Mouse (Mus musculus) embryonic facial prominence, embryonic 10.5 days (tissue): ENCODE measurements around the gene Slc2a6. TPM values are rescaled to one million over a fixed set of nuclear protein-coding genes. Genes with fewer than 3 reads are reported as not detected.
A peak's percentile ranks its signal among the peaks of the same experiment; 100 is the strongest.

Experiments
- DNase-seq: peaks from one replicate; pipeline ENCODE4 v3.0.0-alpha.2; 2017; ENCODE audit warnings: low spot score
- H3K27ac ChIP-seq: fragments of 300-500 bp; sonication (generic); replicated peaks from 2 replicates; pipeline ENCODE4 v1.5.1; 2016; ENCODE audit warnings: mild to moderate bottlenecking
- H3K27me3 ChIP-seq: fragments of 300-500 bp; sonication (generic); replicated peaks from 2 replicates; pipeline ENCODE4 v1.6.1; 2016; ENCODE audit warnings: low read depth, mild to moderate bottlenecking; ENCODE audit not compliant: poor library complexity, severe bottlenecking
- H3K36me3 ChIP-seq: fragments of 300-500 bp; sonication (generic); replicated peaks from 2 replicates; pipeline ENCODE4 v1.6.1; 2016; ENCODE audit warnings: mild to moderate bottlenecking, moderate library complexity
- H3K4me1 ChIP-seq: fragments of 300-500 bp; sonication (generic); 2 replicates; pipeline ENCODE4 v1.6.1; 2016
- H3K4me3 ChIP-seq: fragments of 300-500 bp; sonication (generic); 2 replicates; pipeline ENCODE4 v1.5.1; 2016; ENCODE audit warnings: mild to moderate bottlenecking, moderate library complexity
- H3K9me3 ChIP-seq: fragments of 300-500 bp; sonication (generic); 2 replicates; pipeline ENCODE4 v1.6.1; 2016; ENCODE audit warnings: mild to moderate bottlenecking
- WGBS: fragments of 180-500 bp; shearing (Covaris S2); methylation state at CpG from one replicate; pipeline ENCODE4 v1.1.7; 2016; 5-methylcytosine and 5-hydroxymethylcytosine counted together
- polyA plus RNA-seq: library from polyadenylated mRNA; unstranded; fragments of >200 nt; fragmentation: Nextera tagmentation; extraction: Ambion mirVana; gene quantifications from 2 replicates; pipeline ENCODE4 v1.2.1, GENCODE M21; 2016

Gene Slc2a6
- 1.4 and 2.3 TPM in 2 replicates for polyA plus RNA-seq

DNA sequence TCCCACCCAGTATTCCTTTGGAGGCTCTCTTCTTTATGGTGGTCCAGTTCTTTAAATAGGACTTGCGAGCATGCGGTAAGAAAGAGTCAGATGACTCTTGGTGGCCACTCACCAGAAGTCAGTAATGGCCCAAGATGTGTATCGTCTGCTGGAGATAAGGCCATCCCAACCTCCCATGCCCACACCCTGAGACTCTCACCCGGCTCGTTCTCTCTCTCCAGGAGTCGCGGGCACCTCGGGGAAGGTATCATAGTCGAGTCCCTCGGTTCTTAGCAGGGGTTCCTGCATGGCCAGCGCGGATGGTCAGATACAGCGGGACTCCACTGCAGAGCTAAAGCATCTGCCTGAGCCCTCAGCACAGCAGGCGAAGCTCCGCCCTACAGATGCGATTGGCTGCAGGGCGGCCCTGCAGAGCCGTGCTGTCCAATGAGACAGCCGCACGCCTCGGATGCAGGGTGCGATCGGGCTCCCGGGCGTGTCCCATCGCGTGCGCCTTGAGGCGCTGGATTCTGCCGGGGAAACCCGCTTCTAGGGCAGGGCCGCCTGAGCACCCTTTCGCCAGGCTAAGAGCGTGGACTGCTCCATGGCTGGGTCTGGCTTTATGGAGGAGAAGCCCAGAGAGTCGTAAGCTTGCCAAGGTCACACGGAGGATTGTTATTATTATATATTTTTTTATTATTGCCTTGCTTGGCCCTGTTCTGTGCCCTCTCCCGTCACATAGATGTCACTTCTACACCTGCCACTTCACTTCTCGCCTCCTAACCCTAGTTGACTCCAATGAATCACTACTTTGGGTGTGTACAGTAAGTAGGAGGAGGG, at the start of gene Slc2a6:
Slc2a6 (minus strand) TSS at position 381 of the 819 bp plus-strand sequence.
- H3K36me3 ChIP-seq: no peaks in the 10 kb centered on the region
- H3K4me1 ChIP-seq: peaks cover 13% of the 10 kb centered on the region
- peak within 1 kb of the TSS; percentile 53 for H3K4me3 ChIP-seq
- H3K27me3 ChIP-seq: peaks cover 34% of the 10 kb centered on the region
- DNase-seq: peak; percentile 90
- H3K9me3 ChIP-seq: no peaks in the 10 kb centered on the region
- H3K27ac ChIP-seq: no peak within 1 kb of the TSS
- 4% methylated on average over 38 of the region's 38 CpGs for WGBS

GRCm38 (mm10) chr2:27075485-27075884, 47.7 kb upstream of the Slc2a6 start:
- H3K4me3 ChIP-seq: no peak overlapping the region
- no peaks in the 10 kb centered on the region for H3K36me3 ChIP-seq
- peaks cover 44% of the 10 kb centered on the region for H3K4me1 ChIP-seq
- peaks cover 34% of the 10 kb centered on the region; the same call in 1 of the 2 replicates for H3K27me3 ChIP-seq
- no peak overlapping the region for H3K27ac ChIP-seq
- no peaks in the 10 kb centered on the region for H3K9me3 ChIP-seq
- peak; percentile 44 for DNase-seq
- 71% methylated on average over 3 of the region's 3 CpGs for WGBS

- H3K4me1 ChIP-seq: peaks cover 38% of the 10 kb centered on the region
- H3K9me3 ChIP-seq: no peaks in the 10 kb centered on the region
- no peaks in the 10 kb centered on the region for H3K36me3 ChIP-seq
- WGBS: 83% methylated on average over 4 of the region's 4 CpGs
- DNase-seq: no peak
- H3K4me3 ChIP-seq: no peak overlapping the region
- H3K27ac ChIP-seq: no peak overlapping the region
- peaks cover 28% of the 10 kb centered on the region; the same call in 1 of the 2 replicates for H3K27me3 ChIP-seq
Measured at GRCm38 (mm10) chr2:27074804-27075203, 47.0 kb upstream of the Slc2a6 start.

DNA sequence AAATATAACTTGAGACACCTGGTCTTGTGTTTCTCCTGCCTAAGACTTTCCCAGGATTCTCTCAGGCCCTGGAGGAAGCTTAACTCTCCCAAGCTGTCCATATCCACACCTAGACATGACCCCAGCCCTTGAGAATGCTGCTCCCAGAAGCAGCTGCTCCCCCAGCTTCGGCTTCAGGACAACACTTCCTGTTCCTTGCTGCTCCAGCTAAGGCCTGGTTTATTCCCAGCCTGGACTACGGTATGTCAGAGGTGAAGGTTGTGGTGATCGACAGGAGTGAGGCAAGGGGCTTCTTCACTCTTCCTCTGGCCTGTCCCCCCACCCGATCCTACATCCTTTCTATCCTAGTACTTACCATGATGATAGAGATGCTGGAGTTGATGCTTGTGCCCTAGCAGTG, 45.6 kb upstream of the Slc2a6 start:
- Histone ChIP-seq H3K4me3 (no peak overlapping the region), H3K4me1 (peaks cover 30% of the 10 kb centered on the region), H3K27me3 (peaks cover 21% of the 10 kb centered on the region; the same call in 1 of the 2 replicates), H3K36me3 (no peaks in the 10 kb centered on the region), H3K27ac (0 out of 2 replicates have a peak overlapping the region, but pooled peaks have one; percentile 41), H3K9me3 (no peaks in the 10 kb centered on the region)
- no peak for DNase-seq
- WGBS: 76% methylated on average over 4 of the region's 4 CpGs

- 84% methylated on average over 2 of the region's 2 CpGs for WGBS
- no peak for DNase-seq
Measured at GRCm38 (mm10) chr2:27071978-27072377, 44.2 kb upstream of the Slc2a6 start, which contains the start of gene Mymk. TSS of gene Mymk (minus strand) at chr2:27072179.

DNA sequence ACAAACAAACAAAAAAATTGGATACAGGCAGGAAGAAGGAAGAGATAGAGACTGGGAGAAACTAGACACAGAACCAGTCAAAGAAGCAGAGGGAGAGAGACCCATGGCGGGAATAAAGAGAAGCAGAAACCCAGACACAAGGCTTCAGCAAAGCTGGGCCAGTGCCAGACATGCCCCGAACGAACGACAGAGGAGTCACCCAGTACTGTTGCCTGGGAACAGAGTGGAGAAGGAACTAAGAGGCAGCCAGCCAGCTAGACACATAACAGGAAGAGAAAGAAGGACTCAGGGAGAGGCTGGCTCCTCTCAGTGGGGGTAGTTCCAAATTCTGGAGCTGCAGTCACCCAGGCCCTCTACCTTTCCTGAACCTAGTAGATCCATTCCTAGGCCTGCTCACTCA, 43.3 kb upstream of the Slc2a6 start:
- H3K9me3 ChIP-seq: no peaks in the 10 kb centered on the region
- H3K27ac ChIP-seq: no peak overlapping the region; the same call in 1 of the 2 replicates
- DNase-seq: no peak
- H3K4me3 ChIP-seq: no peak overlapping the region
- H3K4me1 ChIP-seq: peaks cover 22% of the 10 kb centered on the region
- H3K27me3 ChIP-seq: no peaks in the 10 kb centered on the region; the same call in 1 of the 2 replicates
- 76% methylated on average over 4 of the region's 4 CpGs for WGBS
- H3K36me3 ChIP-seq: no peaks in the 10 kb centered on the region

More at GRCm38 (mm10) chr2:27071978-27072377, 44.2 kb upstream of the Slc2a6 start, which contains the start of gene Mymk:
- H3K27me3 ChIP-seq: peaks cover 6% of the 10 kb centered on the region; the same call in 1 of the 2 replicates
- H3K4me3 ChIP-seq: no peak within 1 kb of the TSS
- no peaks in the 10 kb centered on the region for H3K9me3 ChIP-seq
- peaks cover 22% of the 10 kb centered on the region for H3K4me1 ChIP-seq
- H3K36me3 ChIP-seq: no peaks in the 10 kb centered on the region
- no peak within 1 kb of the TSS; the same call in 1 of the 2 replicates for H3K27ac ChIP-seq

DNA sequence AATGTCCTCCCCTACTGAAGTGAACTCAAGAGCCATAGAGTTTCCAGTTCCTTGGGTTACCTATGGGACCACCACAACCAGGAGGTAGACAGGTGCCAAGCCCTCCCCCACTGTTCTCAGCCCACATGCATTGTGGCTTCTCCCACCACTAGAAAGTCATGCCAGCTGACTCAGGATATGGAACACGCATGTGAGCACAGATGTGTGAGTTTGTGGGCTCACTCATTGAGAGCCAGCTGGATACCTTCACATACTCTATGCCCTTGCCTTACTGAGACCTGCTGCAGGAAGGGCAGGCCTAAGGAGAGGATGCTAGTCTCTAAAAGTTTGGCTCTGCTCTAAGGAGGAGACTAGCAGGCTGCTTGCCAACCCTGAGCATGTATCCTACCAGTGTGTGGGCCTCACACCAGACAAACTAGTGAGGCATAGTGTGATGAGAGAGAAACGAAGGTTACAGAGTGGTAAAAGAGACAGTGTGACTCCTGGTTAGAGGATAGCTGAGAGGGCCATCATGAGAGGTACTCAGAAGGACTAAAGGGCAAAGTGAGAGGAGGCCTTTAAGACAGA, 42.5 kb upstream of the Slc2a6 start:
- DNase-seq: no peak
- H3K27me3 ChIP-seq: no peaks in the 10 kb centered on the region; the same call in 1 of the 2 replicates
- no peaks in the 10 kb centered on the region for H3K36me3 ChIP-seq
- no peak overlapping the region for H3K4me3 ChIP-seq
- H3K4me1 ChIP-seq: peaks cover 22% of the 10 kb centered on the region
- no peaks in the 10 kb centered on the region for H3K9me3 ChIP-seq
- H3K27ac ChIP-seq: no peak overlapping the region
- 82% methylated on average over 2 of the region's 2 CpGs for WGBS

- peaks cover 2% of the 10 kb centered on the region; the same call in 1 of the 2 replicates for H3K9me3 ChIP-seq
- no peaks in the 10 kb centered on the region for H3K36me3 ChIP-seq
- H3K27me3 ChIP-seq: no peaks in the 10 kb centered on the region; the same call in 1 of the 2 replicates
- no peak overlapping the region for H3K27ac ChIP-seq
- no peak for DNase-seq
- no peak overlapping the region for H3K4me3 ChIP-seq
- H3K4me1 ChIP-seq: peaks cover 22% of the 10 kb centered on the region
- WGBS: 69% methylated on average over 3 of the region's 3 CpGs
Measured at GRCm38 (mm10) chr2:27069646-27070045, 41.8 kb upstream of the Slc2a6 start.

DNA sequence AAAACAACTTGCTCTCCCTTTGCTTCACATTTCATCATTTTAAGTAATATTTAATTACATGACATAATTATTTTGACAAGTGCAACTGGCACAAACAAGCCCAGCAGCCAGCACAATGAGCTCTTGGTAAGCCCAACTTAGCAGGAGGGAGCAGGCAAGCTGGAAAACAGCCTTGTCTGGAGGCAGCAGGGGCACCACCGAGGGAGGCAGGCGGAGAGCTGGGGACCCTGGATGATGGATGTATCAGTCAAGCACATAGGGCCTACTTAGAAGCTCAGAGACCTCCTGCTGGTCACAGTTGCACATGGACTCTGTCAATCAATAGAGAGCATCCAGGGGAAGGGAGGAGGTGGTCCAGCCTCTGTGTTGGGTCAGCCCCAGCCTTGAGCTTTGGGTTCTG, 40.2 kb upstream of the Slc2a6 start:
- H3K27ac ChIP-seq: no peak overlapping the region
- no peak overlapping the region for H3K4me3 ChIP-seq
- no peaks in the 10 kb centered on the region for H3K36me3 ChIP-seq
- no peaks in the 10 kb centered on the region; the same call in 1 of the 2 replicates for H3K27me3 ChIP-seq
- DNase-seq: no peak
- peaks cover 13% of the 10 kb centered on the region for H3K4me1 ChIP-seq
- H3K9me3 ChIP-seq: peaks cover 2% of the 10 kb centered on the region; the same call in 1 of the 2 replicates
- 69% methylated on average over 2 of the region's 2 CpGs for WGBS

DNA sequence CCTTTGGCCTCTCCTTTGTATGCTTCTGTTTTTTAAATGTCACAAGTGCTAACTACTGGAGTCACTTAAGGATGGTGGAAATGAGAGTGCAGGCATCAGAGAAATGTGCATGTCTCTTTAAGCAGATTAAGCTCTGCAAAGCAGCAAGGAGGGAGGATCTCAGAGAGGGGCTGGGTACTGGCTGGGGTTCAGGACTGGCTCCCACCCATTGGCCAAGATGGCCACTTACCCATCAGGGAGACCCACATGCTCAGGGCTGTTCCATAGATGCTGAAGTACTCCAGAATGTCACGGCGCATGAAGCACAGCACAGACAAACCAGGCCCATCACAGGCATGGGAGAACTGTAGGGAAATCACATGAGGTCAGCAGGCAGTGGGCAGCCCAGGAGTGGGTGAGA, 39.3 kb upstream of the Slc2a6 start:
- H3K27me3 ChIP-seq: no peaks in the 10 kb centered on the region; the same call in 1 of the 2 replicates
- no peak overlapping the region for H3K4me3 ChIP-seq
- H3K27ac ChIP-seq: no peak overlapping the region
- H3K4me1 ChIP-seq: peaks cover 6% of the 10 kb centered on the region
- 82% methylated on average over 2 of the region's 2 CpGs for WGBS
- H3K9me3 ChIP-seq: peaks cover 2% of the 10 kb centered on the region; the same call in 1 of the 2 replicates
- no peak for DNase-seq
- H3K36me3 ChIP-seq: no peaks in the 10 kb centered on the region

GRCm38 (mm10) chr2:27059187-27059586, 31.4 kb upstream of the Slc2a6 start:
- WGBS: 91% methylated on average over 9 of the region's 9 CpGs
- DNase-seq: no peak
- Histone ChIP-seq H3K4me1 (peaks cover 7% of the 10 kb centered on the region), H3K36me3 (no peaks in the 10 kb centered on the region), H3K9me3 (no peaks in the 10 kb centered on the region), H3K4me3 (no peak overlapping the region), H3K27ac (no peak overlapping the region), H3K27me3 (no peaks in the 10 kb centered on the region)

DNA sequence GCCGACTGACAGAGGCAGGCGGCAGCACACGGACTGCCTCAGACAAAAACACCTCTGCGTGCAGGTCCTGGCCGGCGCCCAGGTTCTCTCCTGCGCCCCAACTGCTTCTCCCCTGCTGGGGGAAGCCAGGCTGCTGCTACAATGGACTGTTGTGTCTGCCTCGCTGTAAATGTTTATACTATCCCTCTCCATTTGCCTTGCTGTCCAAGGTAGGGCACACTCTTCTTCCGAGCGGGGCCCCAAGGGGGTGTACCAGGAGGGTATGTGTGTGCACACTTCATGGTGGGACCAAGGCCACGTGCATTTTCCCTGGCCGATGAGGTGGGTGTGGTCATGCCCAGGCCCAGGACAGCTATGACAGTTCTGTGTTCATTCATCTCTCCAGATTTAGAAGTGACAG, 31.0 kb upstream of the Slc2a6 start:
- Histone ChIP-seq H3K9me3 (no peaks in the 10 kb centered on the region), H3K27me3 (no peaks in the 10 kb centered on the region), H3K27ac (no peak overlapping the region), H3K4me3 (no peak overlapping the region), H3K36me3 (no peaks in the 10 kb centered on the region), H3K4me1 (peaks cover 7% of the 10 kb centered on the region)
- no peak for DNase-seq
- 55% methylated on average over 12 of the region's 12 CpGs for WGBS
